Mouse (Mus musculus) forebrain, postnatal 0 days (tissue): Measurements from ENCODE around the gene Gm49776. TPM values are rescaled to one million over a fixed set of nuclear protein-coding genes. Genes with fewer than 3 reads are reported as not detected.

Experiments
- ATAC-seq: fragments of 200-750 bp; cut with Nextera tagmentation; 2 replicates; pipeline ENCODE4 v1.8.0; 2017; ENCODE audit warnings: mild to moderate bottlenecking, moderate library complexity
- DNase-seq: peaks from one replicate; pipeline ENCODE4 v3.0.0-alpha.2; 2015
- H3K27ac ChIP-seq: fragments of 300-500 bp; sonication (generic); 2 replicates; pipeline ENCODE4 v1.5.1; 2014; ENCODE audit warnings: low read depth, mild to moderate bottlenecking, antibody characterized with exemption, low read length, moderate library complexity, mixed read lengths
- H3K27me3 ChIP-seq: fragments of 300-500 bp; sonication (generic); 2 replicates; pipeline ENCODE4 v1.6.1; 2014; ENCODE audit warnings: mild to moderate bottlenecking, low read length, mixed read lengths; ENCODE audit not compliant: insufficient read depth
- H3K36me3 ChIP-seq: fragments of 300-500 bp; sonication (generic); 2 replicates; pipeline ENCODE4 v1.6.1; 2014; ENCODE audit warnings: mild to moderate bottlenecking, moderate library complexity; ENCODE audit not compliant: insufficient read depth
- H3K4me1 ChIP-seq: fragments of 300-500 bp; sonication (generic); 2 replicates; pipeline ENCODE4 v1.6.1; 2014; ENCODE audit warnings: antibody characterized with exemption; ENCODE audit not compliant: insufficient read depth
- H3K4me2 ChIP-seq: fragments of 300-500 bp; sonication (generic); 2 replicates; pipeline ENCODE4 v1.6.1; 2014; ENCODE audit warnings: low read depth, mild to moderate bottlenecking, moderate library complexity
- H3K4me3 ChIP-seq: fragments of 300-500 bp; sonication (generic); 2 replicates; pipeline ENCODE4 v1.5.1; 2014; ENCODE audit warnings: low read depth, low read length, mixed read lengths
- H3K9ac ChIP-seq: fragments of 300-500 bp; sonication (generic); 2 replicates; pipeline ENCODE4 v1.6.1; 2014; ENCODE audit warnings: mild to moderate bottlenecking
- H3K9me3 ChIP-seq: fragments of 300-500 bp; sonication (generic); 2 replicates; pipeline ENCODE4 v1.6.1; 2016; ENCODE audit warnings: low read length
- CTCF ChIP-seq: sonication (generic); IDR thresholded peaks from 2 replicates; pipeline ENCODE4 v1.5.1; 2016; ENCODE audit warnings: antibody characterized with exemption, control low read depth, low read depth
- WGBS: fragments of 180-500 bp; shearing (Covaris S2); extraction: QIAGEN DNeasy Blood & Tissue Kit; methylation state at CpG from one replicate; pipeline ENCODE4 v1.1.7; 2014; 5-methylcytosine and 5-hydroxymethylcytosine counted together
- polyA plus RNA-seq: library from polyadenylated mRNA; unstranded; fragments of >200 nt; fragmentation: Nextera tagmentation; extraction: Ambion mirVana; gene quantifications from 2 replicates; pipeline ENCODE4 v1.2.1, GENCODE M21; 2015
- total RNA-seq: library from RNA; depleted of rRNA; stranded (reverse); fragments of >200 nt; gene quantifications from 2 replicates; pipeline ENCODE4 v1.2.3, GENCODE M21; 2014

The Gm49776 gene
- total and polyA plus RNA-seq, 2 experiments from 2014 or later = 3.1 TPM; not detected in 1

- Histone ChIP-seq H3K4me3 (no peak overlapping the region), H3K4me2 (no peak overlapping the region), H3K27me3 (no peaks in the 10 kb centered on the region), H3K27ac (no peak overlapping the region), H3K36me3 (peaks cover 19% of the 10 kb centered on the region), H3K4me1 (peaks cover 11% of the 10 kb centered on the region), H3K9ac (no peak overlapping the region), H3K9me3 (no peaks in the 10 kb centered on the region)
- ATAC-seq (no peak), DNase-seq (no peak)
- no peak for TF ChIP-seq CTCF
- 77% methylated on average over 9 of the region's 9 CpGs for WGBS
Measured at GRCm38 (mm10) chr16:18218580-18218996, 39.5 kb downstream of the Gm49776 start.

GRCm38 (mm10) chr16:18217579-18217978, 40.5 kb downstream of the Gm49776 start, which contains the start of gene Ccdc188:
Ccdc188 (plus strand) TSS chr16:18217879.
- ATAC-seq (no peak), DNase-seq (no peak)
- no peak within 1 kb of the TSS for H3K4me3 ChIP-seq
- TF ChIP-seq CTCF = no peak
- peaks cover 19% of the 10 kb centered on the region for H3K4me1 ChIP-seq
- H3K9me3 ChIP-seq = no peaks in the 10 kb centered on the region
- H3K27me3 ChIP-seq = no peaks in the 10 kb centered on the region
- H3K36me3 ChIP-seq = peaks cover 10% of the 10 kb centered on the region
- no peak within 1 kb of the TSS for H3K9ac ChIP-seq
- no peak within 1 kb of the TSS for H3K27ac ChIP-seq
- H3K4me2 ChIP-seq = no peak within 1 kb of the TSS
- WGBS = 85% methylated on average over 4 of the region's 4 CpGs

- DNase-seq = no peak
- H3K4me3 ChIP-seq = no peak overlapping the region
- WGBS = 49% methylated on average over 7 of the region's 7 CpGs
- no peak for ATAC-seq
- H3K27me3 ChIP-seq = no peaks in the 10 kb centered on the region
- H3K36me3 ChIP-seq = no peaks in the 10 kb centered on the region
- peak overlapping the region; percentile 67; the same call in 1 of the 2 replicates for H3K27ac ChIP-seq
- no peak overlapping the region for H3K9ac ChIP-seq
- H3K4me1 ChIP-seq = peaks cover 19% of the 10 kb centered on the region
- peak overlapping the region; percentile 33 for H3K4me2 ChIP-seq
- no peak for TF ChIP-seq CTCF
- H3K9me3 ChIP-seq = no peaks in the 10 kb centered on the region
Measured at GRCm38 (mm10) chr16:18214858-18215257, 43.3 kb downstream of the Gm49776 start.

- H3K4me2 ChIP-seq = peak overlapping the region; percentile 33
- TF ChIP-seq CTCF = no peak
- H3K9me3 ChIP-seq = no peaks in the 10 kb centered on the region
- no peaks in the 10 kb centered on the region for H3K36me3 ChIP-seq
- no peaks in the 10 kb centered on the region for H3K27me3 ChIP-seq
- H3K9ac ChIP-seq = no peak overlapping the region; the same call in 1 of the 2 replicates
- DNase-seq (peak; percentile 91), ATAC-seq (peak; percentile 93)
- 10% methylated on average over 6 of the region's 6 CpGs for whole genome bisulfite sequencing
- H3K4me1 ChIP-seq = peaks cover 19% of the 10 kb centered on the region
- no peak overlapping the region for H3K4me3 ChIP-seq
- H3K27ac ChIP-seq = peak overlapping the region; percentile 75
Measured at GRCm38 (mm10) chr16:18213689-18214088, 44.4 kb downstream of the Gm49776 start.

- TF ChIP-seq CTCF = peak; percentile 99
- Histone ChIP-seq H3K9me3 (no peaks in the 10 kb centered on the region), H3K4me2 (no peak overlapping the region), H3K4me1 (peaks cover 19% of the 10 kb centered on the region), H3K36me3 (no peaks in the 10 kb centered on the region), H3K9ac (peak overlapping the region; percentile 14; the same call in 1 of the 2 replicates), H3K27ac (no peak overlapping the region), H3K27me3 (no peaks in the 10 kb centered on the region), H3K4me3 (no peak overlapping the region)
- DNase-seq = peak; percentile 96
- peak; percentile 2; the same call in 1 of the 2 replicates for ATAC-seq
- WGBS = 47% methylated on average over 10 of the region's 10 CpGs
Measured at GRCm38 (mm10) chr16:18211417-18212171, 46.5 kb downstream of the Gm49776 start.

GRCm38 (mm10) chr16:18210701-18211416, 47.3 kb downstream of the Gm49776 start:
- WGBS = 29% methylated on average over 8 of the region's 8 CpGs
- peaks cover 19% of the 10 kb centered on the region for H3K4me1 ChIP-seq

More at GRCm38 (mm10) chr16:18210701-18211416, 47.3 kb downstream of the Gm49776 start:
- Histone ChIP-seq H3K9ac (no peak overlapping the region), H3K27ac (no peak overlapping the region), H3K27me3 (no peaks in the 10 kb centered on the region), H3K4me3 (no peak overlapping the region), H3K36me3 (no peaks in the 10 kb centered on the region), H3K9me3 (no peaks in the 10 kb centered on the region), H3K4me2 (no peak overlapping the region)
- peak; percentile 72 for DNase-seq
- peak; percentile 91 for TF ChIP-seq CTCF
- ATAC-seq = no peak
